12 mouse cellular contexts compared by ENCODE assay signal in genomic region chr2:131652197-131652596, GRCm38 (mm10).
DNase-seq lines count a peak whose midpoint lies in the region; ATAC-seq and TF ChIP-seq lines count a peak whose summit lies in the region.
"Had no signal": no experiment of that assay in that cellular context is flagged by ENCODE, and none has a peak within 500 bp of the region (broad histone marks: within the 10 kb centered on the region; RNA-seq: fewer than 3 reads in every experiment).

No protein-coding gene starts in this region.

- WGBS in heart, embryonic 12.5 days, result 64% methylated on average over 5 of the region's 5 CpGs
- 46% methylated on average over 5 of the region's 5 CpGs for WGBS in lung, postnatal 0 days
- 81% methylated on average over 5 of the region's 5 CpGs for WGBS in forebrain, embryonic 15.5 days
- WGBS in liver, postnatal 0 days (ENCODE audit: insufficient replicate concordance), result 54% methylated on average over 5 of the region's 5 CpGs

- DNase-seq in heart, adult 11 months, result peak; percentile 98
- peak; percentile 65 for DNase-seq in NIH3T3 (ENCODE audit: low read depth)
- peak; percentile 75 for DNase-seq in gastrocnemius, postnatal 25 days
- no peak for DNase-seq in lung, postnatal 0 days (ENCODE audit: low spot score)
- DNase-seq in left cerebral cortex, postnatal 14 days (ENCODE audit: low spot score in 2 of 2), result no peak
- no peak for DNase-seq in liver, postnatal 0 days
- DNase-seq: B cell, adult 2 months; forebrain, postnatal 0 days had no signal

- no peak for TF ChIP-seq CTCF in lung, postnatal 0 days (IDR thresholded peaks at IDR 0.05)
- TF ChIP-seq CTCF in liver, postnatal 0 days (IDR thresholded peaks at IDR 0.05; ENCODE audit: low read depth), result no peak

- TF ChIP-seq EP300 in lung, postnatal 0 days (IDR thresholded peaks at IDR 0.05), result no peak
- TF ChIP-seq EP300 in liver, postnatal 0 days (IDR thresholded peaks at IDR 0.05; ENCODE audit: low read depth), result no peak

- H3K9me3 ChIP-seq in heart, embryonic 12.5 days (replicated peaks), result no peaks in the 10 kb centered on the region
- no peaks in the 10 kb centered on the region for H3K9me3 ChIP-seq in lung, postnatal 0 days (ENCODE audit: low read length)
- H3K9me3 ChIP-seq in forebrain, embryonic 15.5 days, result no peaks in the 10 kb centered on the region
- H3K9me3 ChIP-seq in liver, postnatal 0 days (ENCODE audit: low read length), result no peaks in the 10 kb centered on the region
- H3K9me3 ChIP-seq: liver, embryonic 15.5 days; midbrain, embryonic 12.5 days had no signal

- H3K4me1 ChIP-seq in heart, embryonic 12.5 days (replicated peaks), result peaks cover 14% of the 10 kb centered on the region
- H3K4me1 ChIP-seq in lung, postnatal 0 days (ENCODE audit: insufficient read depth, low read depth, low read length), result no peaks in the 10 kb centered on the region
- H3K4me1 ChIP-seq in forebrain, embryonic 15.5 days, result no peaks in the 10 kb centered on the region
- H3K4me1 ChIP-seq in liver, postnatal 0 days (ENCODE audit: insufficient read depth), result no peaks in the 10 kb centered on the region
- H3K4me1 ChIP-seq: liver, embryonic 15.5 days; midbrain, embryonic 12.5 days had no signal

- H3K4me2 ChIP-seq in heart, embryonic 12.5 days, result no peak overlapping the region
- no peak overlapping the region for H3K4me2 ChIP-seq in lung, postnatal 0 days (replicated peaks; ENCODE audit: low read depth, low read length)
- H3K4me2 ChIP-seq in forebrain, embryonic 15.5 days (replicated peaks), result no peak overlapping the region
- no peak overlapping the region for H3K4me2 ChIP-seq in liver, postnatal 0 days (ENCODE audit: low read depth, low read length)
- H3K4me2 ChIP-seq: liver, embryonic 15.5 days; midbrain, embryonic 12.5 days had no signal

- H3K9ac ChIP-seq in heart, embryonic 12.5 days, result no peak overlapping the region
- no peak overlapping the region for H3K9ac ChIP-seq in lung, postnatal 0 days (replicated peaks; ENCODE audit: low read depth)
- H3K9ac ChIP-seq in forebrain, embryonic 15.5 days (replicated peaks), result no peak overlapping the region
- H3K9ac ChIP-seq in liver, postnatal 0 days (replicated peaks), result no peak overlapping the region
- H3K9ac ChIP-seq: forebrain, postnatal 0 days; liver, embryonic 15.5 days; midbrain, embryonic 12.5 days had no signal

- H3K4me3 ChIP-seq in heart, embryonic 12.5 days, result no peak overlapping the region
- H3K4me3 ChIP-seq in lung, postnatal 0 days (ENCODE audit: low read depth, low read length), result no peak overlapping the region
- H3K4me3 ChIP-seq in forebrain, embryonic 15.5 days, result no peak overlapping the region
- H3K4me3 ChIP-seq in liver, postnatal 0 days (ENCODE audit: low read depth, low read length), result no peak overlapping the region
- H3K4me3 ChIP-seq: liver, embryonic 15.5 days; midbrain, embryonic 12.5 days had no signal

- H3K27ac ChIP-seq in heart, embryonic 12.5 days (ENCODE audit: poor library complexity, severe bottlenecking), result no peak overlapping the region
- no peak overlapping the region for H3K27ac ChIP-seq in lung, postnatal 0 days (ENCODE audit: low read length)
- H3K27ac ChIP-seq in forebrain, embryonic 15.5 days (replicated peaks), result no peak overlapping the region
- no peak overlapping the region for H3K27ac ChIP-seq in liver, postnatal 0 days (ENCODE audit: low read depth)
- H3K27ac ChIP-seq: liver, embryonic 15.5 days; midbrain, embryonic 12.5 days had no signal

- no peaks in the 10 kb centered on the region for H3K27me3 ChIP-seq in heart, embryonic 12.5 days (replicated peaks)
- H3K27me3 ChIP-seq in lung, postnatal 0 days (replicated peaks; ENCODE audit: insufficient read depth, low read length), result no peaks in the 10 kb centered on the region
- no peaks in the 10 kb centered on the region for H3K27me3 ChIP-seq in forebrain, embryonic 15.5 days
- H3K27me3 ChIP-seq in liver, postnatal 0 days (ENCODE audit: insufficient read depth, low read length), result no peaks in the 10 kb centered on the region
- H3K27me3 ChIP-seq: liver, embryonic 15.5 days; midbrain, embryonic 12.5 days had no signal

- intact Hi-C loops in left cerebral cortex, postnatal 14 days (cut with DNase I), result no loop called here

- no peaks in the 10 kb centered on the region for H3K36me3 ChIP-seq in heart, embryonic 12.5 days
- H3K36me3 ChIP-seq in lung, postnatal 0 days (ENCODE audit: insufficient read depth, low read length), result no peaks in the 10 kb centered on the region
- no peaks in the 10 kb centered on the region for H3K36me3 ChIP-seq in forebrain, embryonic 15.5 days
- no peaks in the 10 kb centered on the region for H3K36me3 ChIP-seq in liver, postnatal 0 days (replicated peaks; ENCODE audit: insufficient read depth, low read length)
- H3K36me3 ChIP-seq: liver, embryonic 15.5 days; midbrain, embryonic 12.5 days had no signal

- ATAC-seq in heart, embryonic 12.5 days (ENCODE audit: insufficient number of reproducible peaks, low FRiP score), result no peak
- peak; percentile 72 for ATAC-seq in lung, postnatal 0 days
- no peak for ATAC-seq in forebrain, embryonic 15.5 days (replicated peaks)
- no peak for ATAC-seq in liver, postnatal 0 days
- ATAC-seq: forebrain, postnatal 0 days had no signal

Comparison
In these comparisons a context has a peak if more than half of its experiments do, and no peak if none do; other contexts are left out.
1. DNase-seq: peak in heart, adult 11 months (single experiment), NIH3T3 (single experiment) and gastrocnemius, postnatal 25 days (single experiment); none in lung, postnatal 0 days (single experiment), left cerebral cortex, postnatal 14 days (0 of 2) and liver, postnatal 0 days (single experiment).